Mouse (Mus musculus): Measurements from ENCODE around the gene Ntf3. TPM values are rescaled to one million over a fixed set of nuclear protein-coding genes. Genes with fewer than 3 reads are reported as not detected.

Ntf3 gene
- polyA plus RNA-seq, 1 experiment from 2014 or later, result 2.4 TPM

DNA sequence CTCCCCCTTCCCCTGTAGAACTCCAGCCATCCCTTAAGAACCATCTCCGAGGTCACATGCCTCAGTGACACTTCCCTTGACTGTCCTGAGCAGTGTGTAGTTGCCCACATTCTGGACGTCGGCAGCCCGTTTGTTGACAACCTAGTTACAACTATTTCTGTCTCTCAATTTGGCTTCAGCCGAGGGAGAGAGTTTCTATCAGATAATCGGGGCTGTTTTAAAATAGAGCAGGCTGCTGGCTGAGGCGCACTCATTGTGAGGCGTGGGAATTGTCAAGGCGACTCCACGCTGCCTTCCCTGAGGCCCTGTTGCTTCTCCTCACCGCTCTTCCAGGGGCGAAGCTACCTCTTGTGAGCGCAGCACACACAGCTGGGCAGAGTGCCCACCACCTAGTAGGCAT is 70.6 kb downstream of the Ntf3 start:
- peaks cover 3% of the 10 kb centered on the region; the same call in 1 of the 2 replicates for H3K9me3 ChIP-seq (replicated peaks)
- no peak for ATAC-seq
- no peaks in the 10 kb centered on the region for H3K4me1 ChIP-seq
- no peak overlapping the region for H3K4me3 ChIP-seq
- H3K4me2 ChIP-seq, result no peak overlapping the region
- H3K9ac ChIP-seq, result no peak overlapping the region
- H3K27ac ChIP-seq, result no peak overlapping the region
- H3K27me3 ChIP-seq (replicated peaks), result no peaks in the 10 kb centered on the region
- 0 out of 2 replicates have a peak, but pooled peaks cover 4% of the 10 kb centered on the region for H3K36me3 ChIP-seq
- WGBS (ENCODE audit: insufficient replicate concordance), result 63% methylated on average over 13 of the region's 13 CpGs

DNA sequence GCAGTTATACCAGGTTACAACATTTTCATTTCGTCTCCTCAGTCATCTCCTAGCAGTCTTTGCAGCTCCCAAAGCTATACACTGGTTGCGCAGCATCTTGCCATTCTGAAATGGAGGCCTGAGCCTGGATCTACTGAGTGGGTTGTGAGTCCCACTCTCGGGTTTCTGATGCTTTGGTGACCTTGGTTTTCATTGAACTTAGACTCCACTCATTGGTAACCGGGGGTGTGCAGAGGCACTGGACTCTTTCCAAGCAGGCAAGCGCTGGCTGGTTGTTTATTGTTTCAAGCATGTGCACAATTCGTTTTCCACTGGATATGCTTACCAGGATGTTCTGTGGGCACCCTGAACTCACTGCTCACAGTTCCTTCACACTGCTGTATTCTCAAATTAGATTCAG is 71.7 kb downstream of the Ntf3 start:
- H3K4me3 ChIP-seq, result no peak overlapping the region
- no peak overlapping the region for H3K27ac ChIP-seq
- ATAC-seq, result no peak
- H3K4me1 ChIP-seq, result no peaks in the 10 kb centered on the region
- no peaks in the 10 kb centered on the region for H3K27me3 ChIP-seq (replicated peaks)
- no peak overlapping the region for H3K4me2 ChIP-seq
- H3K9ac ChIP-seq, result no peak overlapping the region
- no peaks in the 10 kb centered on the region for H3K9me3 ChIP-seq (replicated peaks)
- 61% methylated on average over 6 of the region's 6 CpGs for WGBS (ENCODE audit: insufficient replicate concordance)
- H3K36me3 ChIP-seq, result no peaks in the 10 kb centered on the region

DNA sequence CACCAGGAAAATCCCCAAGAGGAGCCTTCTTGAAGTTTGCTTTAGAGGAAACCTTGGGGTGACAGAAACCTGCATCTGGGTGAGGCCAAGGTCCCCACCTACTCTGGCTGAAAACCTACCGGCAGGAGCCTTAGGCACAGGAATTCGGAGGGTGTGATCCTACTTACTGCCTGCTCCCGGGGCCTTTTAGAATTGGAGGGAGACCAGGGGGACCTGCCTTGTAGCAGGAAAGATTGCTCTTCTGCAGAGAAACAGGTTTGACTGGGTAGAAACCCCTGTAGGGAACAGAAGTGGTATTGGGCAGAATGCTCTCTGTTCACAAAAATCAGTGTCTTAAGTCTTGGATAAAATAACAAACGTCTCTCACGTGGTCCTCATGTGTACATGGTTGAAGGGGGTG is 74.7 kb downstream of the Ntf3 start:
- H3K9ac ChIP-seq, result no peak overlapping the region
- H3K27me3 ChIP-seq (replicated peaks), result no peaks in the 10 kb centered on the region
- H3K9me3 ChIP-seq (replicated peaks), result no peaks in the 10 kb centered on the region
- 45% methylated on average over 5 of the region's 5 CpGs for WGBS (ENCODE audit: insufficient replicate concordance)
- no peaks in the 10 kb centered on the region for H3K36me3 ChIP-seq
- no peak for ATAC-seq
- H3K4me3 ChIP-seq, result no peak overlapping the region
- no peaks in the 10 kb centered on the region for H3K4me1 ChIP-seq
- no peak overlapping the region for H3K4me2 ChIP-seq
- H3K27ac ChIP-seq, result no peak overlapping the region

DNA sequence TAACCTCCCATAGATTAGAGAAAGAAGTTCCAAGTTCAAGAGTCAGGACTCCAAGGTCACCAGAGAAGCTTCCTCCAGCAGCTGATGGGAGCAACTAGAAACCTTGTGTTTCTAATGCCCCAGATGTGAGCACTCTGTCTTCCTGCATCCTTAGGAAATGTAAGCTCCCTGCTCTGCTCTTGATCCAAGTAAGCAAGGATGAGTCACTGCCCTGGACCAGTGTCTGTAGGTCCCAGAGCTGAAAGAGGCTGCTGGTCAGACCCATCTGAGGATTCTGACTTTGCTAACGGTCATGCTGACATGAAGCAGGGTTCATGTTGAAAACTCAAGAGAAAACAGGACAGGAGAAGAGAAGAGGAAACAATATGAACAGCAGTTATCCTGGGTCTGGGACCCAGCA is 76.6 kb downstream of the Ntf3 start:
- no peak overlapping the region for H3K9ac ChIP-seq
- H3K27ac ChIP-seq, result no peak overlapping the region
- no peaks in the 10 kb centered on the region for H3K36me3 ChIP-seq
- no peak overlapping the region for H3K4me2 ChIP-seq
- no peaks in the 10 kb centered on the region for H3K4me1 ChIP-seq
- no peak for ATAC-seq
- no peak overlapping the region for H3K4me3 ChIP-seq
- WGBS (ENCODE audit: insufficient replicate concordance), result 58% methylated on average over 1 of the region's 1 CpGs
- no peaks in the 10 kb centered on the region for H3K27me3 ChIP-seq (replicated peaks)
- H3K9me3 ChIP-seq (replicated peaks), result no peaks in the 10 kb centered on the region

DNA sequence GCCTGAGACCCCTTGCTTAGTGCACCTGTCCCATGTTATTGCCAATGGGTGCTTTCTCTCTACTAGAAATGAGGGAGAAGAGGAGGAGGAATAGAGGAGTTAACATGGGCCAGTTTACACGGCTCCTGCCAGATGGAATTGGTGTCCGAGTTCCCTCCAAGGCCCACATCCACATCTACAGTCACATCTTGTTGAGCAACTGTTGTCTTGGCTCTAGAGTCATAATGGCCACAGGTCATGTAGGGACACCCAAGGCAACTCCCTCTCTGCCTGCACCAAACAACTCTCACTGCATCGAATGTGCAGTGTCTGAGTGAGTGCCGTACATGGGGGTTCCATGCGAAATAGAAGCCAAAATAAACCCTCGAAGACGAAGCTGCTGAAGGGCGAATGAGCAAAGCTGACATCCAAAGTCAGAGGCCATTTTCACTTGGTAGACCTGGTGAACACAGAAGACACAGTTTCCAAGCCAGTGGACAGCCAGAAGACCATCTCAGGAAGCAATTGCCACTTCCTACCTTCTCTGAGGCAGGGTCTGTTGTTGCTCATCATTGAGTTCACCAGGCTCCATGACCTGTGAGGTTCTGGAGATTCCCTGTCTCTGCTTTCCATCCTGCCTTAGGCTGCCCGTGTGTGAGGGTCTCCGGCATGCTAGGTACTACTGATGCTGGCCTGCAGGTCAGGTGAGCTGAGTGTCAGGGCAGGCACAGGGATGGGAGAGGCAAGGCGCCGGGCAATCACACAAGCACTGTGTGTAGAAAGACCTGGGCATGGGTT is 78.0 kb downstream of the Ntf3 start:
- no peaks in the 10 kb centered on the region for H3K4me1 ChIP-seq
- no peak overlapping the region for H3K27ac ChIP-seq
- no peaks in the 10 kb centered on the region for H3K27me3 ChIP-seq (replicated peaks)
- ATAC-seq, result no peak
- no peak overlapping the region for H3K4me3 ChIP-seq
- no peaks in the 10 kb centered on the region for H3K9me3 ChIP-seq (replicated peaks)
- no peaks in the 10 kb centered on the region for H3K36me3 ChIP-seq
- H3K4me2 ChIP-seq, result no peak overlapping the region
- H3K9ac ChIP-seq, result no peak overlapping the region
- 75% methylated on average over 12 of the region's 12 CpGs for WGBS (ENCODE audit: insufficient replicate concordance)

DNA sequence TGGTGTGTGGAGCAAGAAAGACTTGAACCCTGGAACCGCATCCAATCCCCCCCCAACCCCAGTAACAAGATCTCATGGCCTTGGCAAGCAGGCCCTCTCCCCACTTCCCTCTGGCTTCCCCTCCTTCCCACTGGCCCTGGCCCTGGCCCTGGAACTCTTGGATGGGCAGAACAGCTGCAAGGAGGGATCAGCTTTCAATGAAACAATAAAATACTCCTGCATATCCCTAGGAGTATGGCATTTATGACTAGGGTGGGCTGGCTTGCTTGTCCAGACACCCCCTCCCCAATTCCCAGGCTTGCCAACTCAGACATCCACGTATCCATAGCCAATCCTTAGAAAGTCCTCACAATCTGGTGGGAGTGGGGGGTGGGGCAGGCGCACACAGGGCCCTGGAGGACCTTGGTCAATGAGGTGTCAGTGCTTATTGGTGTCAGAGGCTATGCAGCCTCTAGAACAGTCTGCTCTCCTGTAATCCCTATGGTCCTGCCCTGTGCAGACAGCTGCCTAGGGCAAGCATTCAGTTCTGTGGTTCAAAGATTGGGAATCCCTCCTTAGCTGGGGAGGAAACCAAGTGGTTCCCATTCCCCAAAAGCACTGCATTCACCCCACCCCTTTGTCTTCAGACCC is 80.3 kb downstream of the Ntf3 start:
- Histone ChIP-seq H3K4me1 (no peaks in the 10 kb centered on the region), H3K4me2 (no peak overlapping the region), H3K36me3 (no peaks in the 10 kb centered on the region), H3K27ac (no peak overlapping the region), H3K9ac (no peak overlapping the region), H3K27me3 (replicated peaks) (no peaks in the 10 kb centered on the region), H3K9me3 (replicated peaks) (no peaks in the 10 kb centered on the region), H3K4me3 (no peak overlapping the region)
- no peak for ATAC-seq
- 55% methylated on average over 3 of the region's 3 CpGs for WGBS (ENCODE audit: insufficient replicate concordance)

DNA sequence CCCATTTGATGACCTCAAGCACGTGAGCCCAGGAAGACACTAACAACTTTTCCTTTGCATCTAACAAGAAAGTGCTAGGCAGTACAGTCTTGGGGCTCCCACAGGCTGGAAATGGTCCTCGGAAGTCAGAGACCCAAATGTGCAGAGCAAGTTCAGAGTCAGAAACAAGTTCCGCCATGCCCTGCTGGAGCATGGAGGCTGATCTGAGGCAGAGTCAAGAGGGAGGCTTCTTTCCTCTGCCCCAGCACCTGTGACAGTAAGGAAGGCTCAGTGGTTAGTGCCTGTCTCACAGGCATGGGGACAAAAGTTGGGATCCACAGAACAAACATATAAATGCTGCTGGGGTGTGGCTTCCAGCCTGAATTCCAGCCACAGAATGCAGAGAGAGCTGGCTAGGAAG is 86.2 kb downstream of the Ntf3 start:
- Histone ChIP-seq H3K27me3 (replicated peaks) (no peaks in the 10 kb centered on the region), H3K4me3 (no peak overlapping the region), H3K9me3 (replicated peaks) (no peaks in the 10 kb centered on the region), H3K4me2 (no peak overlapping the region), H3K36me3 (no peaks in the 10 kb centered on the region), H3K9ac (no peak overlapping the region), H3K27ac (no peak overlapping the region), H3K4me1 (no peaks in the 10 kb centered on the region)
- no peak for ATAC-seq
- 59% methylated on average over 3 of the region's 3 CpGs for WGBS (ENCODE audit: insufficient replicate concordance)

DNA sequence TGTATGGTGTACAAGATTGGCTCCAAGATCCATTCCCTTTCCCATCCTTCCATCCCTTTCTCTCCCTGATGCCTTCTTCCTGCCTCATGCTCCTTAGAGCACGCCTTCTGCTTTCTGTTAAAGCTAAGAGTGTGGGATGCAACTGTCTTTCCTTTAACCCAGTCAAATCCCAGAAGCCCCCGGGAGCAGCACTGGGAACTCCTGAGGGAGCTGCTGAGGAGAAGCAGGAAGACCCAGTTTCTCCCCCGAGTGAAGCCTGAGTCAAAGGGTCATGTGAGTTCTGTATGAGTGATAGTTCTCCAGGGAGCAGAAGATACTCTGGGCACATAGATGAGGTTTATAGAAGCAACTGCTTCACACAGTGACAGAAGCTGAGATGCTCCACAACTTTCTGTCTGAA is 109.0 kb downstream of the Ntf3 start:
- Histone ChIP-seq H3K27ac (no peak overlapping the region), H3K4me2 (no peak overlapping the region), H3K4me1 (no peaks in the 10 kb centered on the region), H3K27me3 (replicated peaks) (no peaks in the 10 kb centered on the region), H3K9ac (no peak overlapping the region), H3K36me3 (no peaks in the 10 kb centered on the region), H3K4me3 (no peak overlapping the region), H3K9me3 (replicated peaks) (no peaks in the 10 kb centered on the region)
- ATAC-seq, result no peak
- WGBS (ENCODE audit: insufficient replicate concordance), result 55% methylated on average over 3 of the region's 3 CpGs

DNA sequence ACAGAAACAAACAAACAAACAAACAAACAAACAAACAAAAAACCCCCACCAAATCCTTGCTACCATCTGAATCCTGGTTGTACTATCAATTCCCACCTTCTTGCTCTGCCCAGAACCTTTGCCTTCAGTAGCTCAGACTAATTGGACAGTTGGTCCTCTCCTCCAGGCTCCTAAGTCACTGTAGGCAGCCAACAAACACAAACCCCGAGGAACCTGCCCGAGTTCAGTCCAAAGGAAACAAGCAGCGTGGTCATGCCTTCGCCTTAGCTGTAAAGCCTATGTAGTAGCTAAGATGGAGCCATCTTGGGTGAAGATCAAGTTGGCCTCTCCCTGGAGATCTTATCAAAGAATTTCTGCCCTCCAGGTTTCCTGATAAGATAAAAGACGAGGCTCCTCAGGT is 113.6 kb downstream of the Ntf3 start:
- WGBS (ENCODE audit: insufficient replicate concordance), result 54% methylated on average over 5 of the region's 5 CpGs
- no peak for ATAC-seq
- Histone ChIP-seq H3K36me3 (no peaks in the 10 kb centered on the region), H3K4me2 (no peak overlapping the region), H3K4me3 (no peak overlapping the region), H3K9me3 (replicated peaks) (no peaks in the 10 kb centered on the region), H3K4me1 (no peaks in the 10 kb centered on the region), H3K27ac (no peak overlapping the region), H3K27me3 (replicated peaks) (no peaks in the 10 kb centered on the region), H3K9ac (no peak overlapping the region)
